Mouse (Mus musculus) MEL (cell line): ENCODE results near the gene Anapc5. TPM values are rescaled to one million over a fixed set of nuclear protein-coding genes. Genes with fewer than 3 reads are reported as not detected.
A peak's percentile ranks its signal among the peaks of the same experiment; 100 is the strongest.

Experiments
- DNase-seq: peaks from one replicate; pipeline ENCODE4 v3.0.0; 2011; ENCODE audit warnings: low read depth, low spot score
- H3K27ac ChIP-seq: 2 replicates; pipeline ENCODE4 v1.5.1; 2012; ENCODE audit warnings: low read depth, mild to moderate bottlenecking, control low read depth, low read length, moderate library complexity; ENCODE audit not compliant: control insufficient read depth
- H3K27me3 ChIP-seq, 2 experiments: fragments of 150-350 bp in 1 of 2; sonication (generic) in 1 of 2; 2 replicates each; pipeline ENCODE4 v1.6.1; 2012; ENCODE audit warnings: low read length in 2 of 2, mild to moderate bottlenecking in 2 of 2, improper control_type of control experiment in 1 of 2, moderate library complexity in 1 of 2; ENCODE audit not compliant: insufficient read depth in 2 of 2, control insufficient read depth in 1 of 2
- H3K36me3 ChIP-seq, 2 experiments: 2 replicates each; pipeline ENCODE4 v1.6.1; 2012 to 2014; ENCODE audit warnings: low read length in 2 of 2, improper control_type of control experiment in 1 of 2, inconsistent platforms in 1 of 2, mild to moderate bottlenecking in 1 of 2; ENCODE audit not compliant: insufficient read depth in 2 of 2, control insufficient read depth in 1 of 2
- H3K4me1 ChIP-seq, 2 experiments: fragments of 150-350 bp in 1 of 2; sonication (generic) in 1 of 2; 2 replicates each; pipeline ENCODE4 v1.6.1; 2012; ENCODE audit warnings: low read length in 2 of 2, improper control_type of control experiment in 1 of 2, mild to moderate bottlenecking in 1 of 2; ENCODE audit not compliant: insufficient read depth in 2 of 2, control insufficient read depth in 1 of 2
- H3K4me3 ChIP-seq, 2 experiments: fragments of 150-350 bp in 1 of 2; sonication (generic) in 1 of 2; 2 replicates each; pipeline ENCODE4 v1.5.1; 2012; ENCODE audit warnings: low read depth in 2 of 2, low read length in 2 of 2, mild to moderate bottlenecking in 2 of 2, moderate library complexity in 2 of 2, control low read depth in 1 of 2, improper control_type of control experiment in 1 of 2; ENCODE audit not compliant: control insufficient read depth in 1 of 2, insufficient read depth in 1 of 2
- H3K79me2 ChIP-seq: 2 replicates; pipeline ENCODE4 v1.6.1; 2012; ENCODE audit warnings: mild to moderate bottlenecking, low read length, moderate library complexity; ENCODE audit not compliant: control insufficient read depth, poor library complexity, insufficient read depth
- H3K9ac ChIP-seq: 2 replicates; pipeline ENCODE4 v1.6.1; 2012; ENCODE audit warnings: low read depth, mild to moderate bottlenecking, control low read depth, low read length, moderate library complexity; ENCODE audit not compliant: control insufficient read depth, poor library complexity, severe bottlenecking
- H3K9me3 ChIP-seq: fragments of 150-350 bp; sonication (generic); replicated peaks from 2 replicates; pipeline ENCODE4 v1.6.1; 2012; ENCODE audit warnings: mild to moderate bottlenecking, low read length, improper control_type of control experiment, moderate library complexity; ENCODE audit not compliant: insufficient read depth
- BHLHE40 ChIP-seq: IDR thresholded peaks from 2 replicates; pipeline ENCODE4 v1.6.1; 2012; ENCODE audit warnings: low read depth, mild to moderate bottlenecking, inconsistent platforms, low read length, improper control_type of control experiment, borderline replicate concordance
- CHD1 ChIP-seq: IDR thresholded peaks from 2 replicates; pipeline ENCODE4 v1.6.1; 2012; ENCODE audit warnings: low read depth, mild to moderate bottlenecking, inconsistent platforms, low read length, improper control_type of control experiment
- CHD2 ChIP-seq: IDR thresholded peaks from 2 replicates; pipeline ENCODE4 v1.6.1; 2011; ENCODE audit warnings: low read length, improper control_type of control experiment
- CTCF ChIP-seq, 3 experiments: IDR thresholded peaks in 2 of 3; conservative IDR thresholded peaks in 1 of 3; 2 replicates each; pipeline ENCODE4 v1.5.1; 2011 to 2012; ENCODE audit warnings: low read length in 3 of 3, low read depth in 2 of 3, mild to moderate bottlenecking in 2 of 3, improper control_type of control experiment in 1 of 3, inconsistent platforms in 1 of 3, mixed read lengths in 1 of 3, moderate library complexity in 1 of 3; ENCODE audit not compliant: control insufficient read depth in 1 of 3, insufficient read depth in 1 of 3, poor library complexity in 1 of 3, severe bottlenecking in 1 of 3
- E2F4 ChIP-seq: IDR thresholded peaks from 2 replicates; pipeline ENCODE4 v1.6.1; 2011; ENCODE audit warnings: low read depth, low read length, improper control_type of control experiment, borderline replicate concordance
- ELF1 ChIP-seq: IDR thresholded peaks from 2 replicates; pipeline ENCODE4 v1.6.1; 2014; ENCODE audit warnings: low read depth, mild to moderate bottlenecking, inconsistent platforms, low read length, improper control_type of control experiment, moderate library complexity
- EP300 ChIP-seq, 2 experiments: IDR thresholded peaks; 2 replicates each; pipeline ENCODE4 v1.6.1; 2011; ENCODE audit warnings: improper control_type of control experiment in 2 of 2, low read length in 2 of 2, low read depth in 1 of 2, mild to moderate bottlenecking in 1 of 2
- ETS1 ChIP-seq: IDR thresholded peaks from 2 replicates; pipeline ENCODE4 v1.6.1; 2012; ENCODE audit warnings: low read depth, mild to moderate bottlenecking, inconsistent platforms, low read length, improper control_type of control experiment, moderate library complexity
- GABPA ChIP-seq: IDR thresholded peaks from 2 replicates; pipeline ENCODE4 v1.6.1; 2012; ENCODE audit warnings: low read depth, mild to moderate bottlenecking, inconsistent platforms, low read length, improper control_type of control experiment, moderate library complexity
- GATA1 ChIP-seq: IDR thresholded peaks from 2 replicates; pipeline ENCODE4 v1.6.1; 2011; ENCODE audit warnings: low read depth, low read length, improper control_type of control experiment
- HCFC1 ChIP-seq: IDR thresholded peaks from 2 replicates; pipeline ENCODE4 v1.6.1; 2012; ENCODE audit warnings: low read depth, mild to moderate bottlenecking, inconsistent platforms, low read length, improper control_type of control experiment, moderate library complexity
- JUND ChIP-seq: IDR thresholded peaks from 2 replicates; pipeline ENCODE4 v1.6.1; 2011; ENCODE audit warnings: low read depth, mild to moderate bottlenecking, improper control_type of control experiment, low read length
- KAT2A ChIP-seq: conservative IDR thresholded peaks from 2 replicates; pipeline ENCODE4 v1.6.1; 2012; ENCODE audit warnings: low read depth, low read length, improper control_type of control experiment, inconsistent platforms
- MAFK ChIP-seq: IDR thresholded peaks from 2 replicates; pipeline ENCODE4 v1.6.1; 2011; ENCODE audit warnings: low read depth, mild to moderate bottlenecking, low read length, improper control_type of control experiment, borderline replicate concordance
- MAX ChIP-seq: IDR thresholded peaks from 2 replicates; pipeline ENCODE4 v1.6.1; 2011; ENCODE audit warnings: low read length, improper control_type of control experiment
- MAZ ChIP-seq: IDR thresholded peaks from 2 replicates; pipeline ENCODE4 v1.6.1; 2012; ENCODE audit warnings: low read depth, mild to moderate bottlenecking, inconsistent platforms, low read length, improper control_type of control experiment
- MEF2A ChIP-seq: IDR thresholded peaks from 2 replicates; pipeline ENCODE4 v1.6.1; 2014; ENCODE audit warnings: low read depth, mild to moderate bottlenecking, inconsistent platforms, low read length, improper control_type of control experiment; ENCODE audit not compliant: poor library complexity, insufficient replicate concordance, severe bottlenecking; ENCODE audit errors: extremely low read depth
- MXI1 ChIP-seq: IDR thresholded peaks from 2 replicates; pipeline ENCODE4 v1.6.1; 2011; ENCODE audit warnings: mild to moderate bottlenecking, low read depth, low read length, improper control_type of control experiment
- MYC ChIP-seq: IDR thresholded peaks from 2 replicates; pipeline ENCODE4 v1.6.1; 2011; ENCODE audit warnings: low read depth, mild to moderate bottlenecking, low read length, improper control_type of control experiment, moderate library complexity
- NELFE ChIP-seq: IDR thresholded peaks from 2 replicates; pipeline ENCODE4 v1.6.1; 2011; ENCODE audit warnings: low read depth, low read length, improper control_type of control experiment
- NRF1 ChIP-seq: IDR thresholded peaks from 2 replicates; pipeline ENCODE4 v1.6.1; 2014; ENCODE audit warnings: low read depth, mild to moderate bottlenecking, inconsistent platforms, low read length, improper control_type of control experiment, moderate library complexity; ENCODE audit not compliant: poor library complexity, insufficient read depth, severe bottlenecking
- POLR2A ChIP-seq, 2 experiments: IDR thresholded peaks; 2 replicates each; pipeline ENCODE4 v1.6.1; 2011 to 2012; ENCODE audit warnings: low read length in 2 of 2, mild to moderate bottlenecking in 2 of 2, control low read depth in 1 of 2, improper control_type of control experiment in 1 of 2, low read depth in 1 of 2, moderate library complexity in 1 of 2; ENCODE audit not compliant: control insufficient read depth in 1 of 2, insufficient read depth in 1 of 2, poor library complexity in 1 of 2
- POLR2AphosphoS2 ChIP-seq: IDR thresholded peaks from 2 replicates; pipeline ENCODE4 v1.6.1; 2011; ENCODE audit warnings: low read length, improper control_type of control experiment
- POLR2AphosphoS5 ChIP-seq: IDR thresholded peaks from 2 replicates; pipeline ENCODE4 v1.6.1; 2012; ENCODE audit warnings: low read depth, borderline replicate concordance, mild to moderate bottlenecking, inconsistent platforms, low read length, moderate library complexity, mixed read lengths
- RAD21 ChIP-seq: IDR thresholded peaks from 2 replicates; pipeline ENCODE4 v1.6.1; 2011; ENCODE audit warnings: mild to moderate bottlenecking, low read depth, low read length, improper control_type of control experiment
- SIN3A ChIP-seq: IDR thresholded peaks from 2 replicates; pipeline ENCODE4 v1.6.1; 2012; ENCODE audit warnings: low read length, improper control_type of control experiment, inconsistent platforms
- SMC3 ChIP-seq: IDR thresholded peaks from 2 replicates; pipeline ENCODE4 v1.6.1; 2011; ENCODE audit warnings: low read depth, low read length, improper control_type of control experiment
- TAL1 ChIP-seq: IDR thresholded peaks from 2 replicates; pipeline ENCODE4 v1.6.1; 2012; ENCODE audit warnings: mild to moderate bottlenecking, inconsistent platforms, low read length, moderate library complexity, mixed read lengths
- TBP ChIP-seq: IDR thresholded peaks from 2 replicates; pipeline ENCODE4 v1.8.0; 2011; ENCODE audit warnings: low read depth, low read length, improper control_type of control experiment
- TCF12 ChIP-seq: IDR thresholded peaks from 2 replicates; pipeline ENCODE4 v1.6.1; 2014; ENCODE audit warnings: low read depth, mild to moderate bottlenecking, inconsistent platforms, low read length, improper control_type of control experiment, moderate library complexity
- USF1 ChIP-seq: IDR thresholded peaks from 2 replicates; pipeline ENCODE4 v1.6.1; 2014; ENCODE audit warnings: low read depth, mild to moderate bottlenecking, inconsistent platforms, low read length, improper control_type of control experiment, moderate library complexity
- USF2 ChIP-seq, 2 experiments: IDR thresholded peaks; 2 replicates each; pipeline ENCODE4 v1.6.1; 2011 to 2012; ENCODE audit warnings: improper control_type of control experiment in 2 of 2, low read length in 2 of 2, borderline replicate concordance in 1 of 2, inconsistent platforms in 1 of 2, low read depth in 1 of 2, mild to moderate bottlenecking in 1 of 2; ENCODE audit not compliant: insufficient read depth in 1 of 2
- ZC3H11A ChIP-seq: IDR thresholded peaks from 2 replicates; pipeline ENCODE4 v1.6.1; 2012; ENCODE audit warnings: low read depth, mild to moderate bottlenecking, inconsistent platforms, low read length, improper control_type of control experiment
- ZKSCAN1 ChIP-seq: IDR thresholded peaks from 2 replicates; pipeline ENCODE4 v1.6.1; 2012; ENCODE audit warnings: low read depth, mild to moderate bottlenecking, inconsistent platforms, low read length, improper control_type of control experiment, moderate library complexity
- ZMIZ1 ChIP-seq: IDR thresholded peaks from 2 replicates; pipeline ENCODE4 v1.6.1; 2012; ENCODE audit warnings: low read depth, mild to moderate bottlenecking, inconsistent platforms, low read length, improper control_type of control experiment, moderate library complexity
- polyA plus RNA-seq, 2 experiments: library from polyadenylated mRNA; stranded (reverse) in 1 of 2; unstranded in 1 of 2; fragments of >175 nt in 1 of 2; fragments of >200 nt in 1 of 2; gene quantifications; 2 replicates each; pipeline versions ENCODE4 v1.2.1 to v1.2.4; 2012; ENCODE audit warnings: low replicate concordance in 2 of 2, low read depth in 1 of 2; ENCODE audit not compliant: insufficient read length in 2 of 2, insufficient read depth in 1 of 2, missing spikeins in 1 of 2
- total RNA-seq: library from RNA; depleted of rRNA; stranded (reverse); fragments of 300-350 nt; gene quantifications from 2 replicates; pipeline ENCODE4 v1.2.3, GENCODE M21; 2012; rRNA removed

Anapc5 gene
- total RNA-seq (244 and 262 TPM in 2 replicates), polyA plus RNA-seq (100 to 1,000 TPM in 1 of 2 experiments, not detected in 1; 390 TPM)

GRCm38 (mm10) chr5:122820777-122821523, at the start of gene Anapc5:
Gene Anapc5, minus strand, starts transcription at chr5:122821339.
- TF ChIP-seq MXI1 (peak; percentile 71), NELFE (peak; percentile 92), CHD1 (no peak), RAD21 (no peak), USF1 (0 out of 2 replicates have a peak, but pooled peaks have one; percentile 40), POLR2A (IDR thresholded peaks at IDR 0.05; ENCODE audit: control insufficient read depth in 1 of 2, insufficient read depth in 1 of 2, low read depth in 1 of 2, low read length in 2 of 2, poor library complexity in 1 of 2) (peak; percentile 92 to 94), TAL1 (no peak), POLR2AphosphoS2 (peak; percentile 95), HCFC1 (peak; percentile 90), MYC (peak; percentile 88), GATA1 (0 out of 2 replicates have a peak, but pooled peaks have one; percentile 5), ZMIZ1 (peak; percentile 90), BHLHE40 (0 out of 2 replicates have a peak, but pooled peaks have one; percentile 40), MAZ (peak; percentile 95), JUND (no peak), SIN3A (peak; percentile 97), USF2 (IDR thresholded peaks at IDR 0.05; ENCODE audit: borderline replicate concordance in 1 of 2, insufficient read depth in 1 of 2, low read depth in 1 of 2, low read length in 2 of 2) (no peak), CTCF (IDR thresholded peaks at IDR 0.05 in 2 of 3, conservative IDR thresholded peaks at IDR 0.05 in 1 of 3; ENCODE audit: control insufficient read depth in 1 of 3, insufficient read depth in 1 of 3, low read depth in 2 of 3, low read length in 3 of 3, poor library complexity in 1 of 3, severe bottlenecking in 1 of 3) (no peak), ELF1 (peak; percentile 77), TBP (peak; percentile 93), ZC3H11A (no peak), MEF2A (no peak; the same call in 1 of the 2 replicates), NRF1 (peak; percentile 68), MAX (peak; percentile 82), TCF12 (peak; percentile 78), E2F4 (peak; percentile 87), SMC3 (no peak), MAFK (no peak), KAT2A (peak; percentile 63), ETS1 (peak; percentile 41; the same call in 1 of the 2 replicates), CHD2 (peak; percentile 81), POLR2AphosphoS5 (peak; percentile 58; the same call in 1 of the 2 replicates), GABPA (no peak), EP300 (IDR thresholded peaks at IDR 0.05; ENCODE audit: low read depth in 1 of 2, low read length in 2 of 2) (no peak), ZKSCAN1 (no peak)
- Histone ChIP-seq H3K9ac (peak within 1 kb of the TSS; percentile 94), H3K79me2 (peaks cover 8% of the 10 kb centered on the region)

More at GRCm38 (mm10) chr5:122820777-122821523, at the start of gene Anapc5:
- peak within 1 kb of the TSS; percentile 90 for H3K27ac ChIP-seq
- H3K9me3 ChIP-seq = no peaks in the 10 kb centered on the region
- H3K27me3 ChIP-seq = no peaks in the 10 kb centered on the region
- peaks cover 11 to 17% of the 10 kb centered on the region in 2 experiments for H3K36me3 ChIP-seq
- peaks cover 12 to 17% of the 10 kb centered on the region in 2 experiments for H3K4me1 ChIP-seq
- peak; percentile 99 for DNase-seq
- H3K4me3 ChIP-seq = peak within 1 kb of the TSS; percentile 64 to 71
